Mouse (Mus musculus): ENCODE results near the gene Dner. TPM values are rescaled to one million over a fixed set of nuclear protein-coding genes. Genes with fewer than 3 reads are reported as not detected.

The Dner gene
- polyA plus RNA-seq, 1 experiment from 2014 or later = 301 TPM

DNA sequence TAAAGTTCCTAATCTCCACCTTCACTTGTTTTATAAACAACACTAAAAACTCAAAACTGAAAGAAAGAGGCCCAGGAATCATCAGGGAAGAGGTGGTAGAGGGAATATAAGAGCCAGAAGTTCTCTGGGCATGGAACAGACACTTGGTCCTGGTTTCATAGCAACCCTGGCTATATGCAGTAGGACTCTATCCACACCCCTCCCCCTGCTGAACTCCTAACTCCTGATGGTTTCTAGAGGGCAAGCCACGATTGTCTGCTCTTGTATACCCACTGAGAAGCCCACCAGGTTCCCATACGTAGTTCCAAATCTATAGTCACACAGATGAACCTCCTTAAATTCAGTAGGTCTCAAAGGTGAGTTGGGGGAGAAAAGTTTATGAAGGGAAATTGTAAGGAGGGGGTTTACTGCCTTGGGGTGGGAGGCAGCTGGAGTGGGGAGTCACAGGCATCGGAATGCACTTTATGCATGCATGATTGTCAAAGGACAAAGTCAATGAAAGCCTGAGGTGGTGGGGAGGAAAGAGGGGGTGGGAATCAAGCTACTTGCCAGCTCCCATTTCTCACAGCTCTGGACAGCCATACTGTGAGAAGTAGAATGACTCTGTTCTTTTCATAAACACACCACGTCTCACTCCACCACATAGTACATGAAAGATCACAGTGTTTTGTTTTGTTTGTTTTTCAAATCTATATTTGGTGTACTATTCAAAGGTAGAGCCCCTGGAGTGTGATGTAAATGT, 31.5 kb downstream of the Dner start:
- no peak for DNase-seq (ENCODE audit: low spot score)
- Histone ChIP-seq H3K36me3 (replicated peaks; ENCODE audit: control insufficient read depth, insufficient read depth) (no peaks in the 10 kb centered on the region), H3K9ac (no peak overlapping the region), H3K27me3 (ENCODE audit: control insufficient read depth, insufficient read depth, low read length) (no peaks in the 10 kb centered on the region), H3K27ac (peak overlapping the region; percentile 43; the same call in 1 of the 2 replicates), H3K9me3 (ENCODE audit: control insufficient read depth, low read length) (no peaks in the 10 kb centered on the region), H3K4me2 (replicated peaks) (no peak overlapping the region), H3K4me3 (replicated peaks; ENCODE audit: low read length) (no peak overlapping the region), H3K4me1 (replicated peaks; ENCODE audit: control insufficient read depth, insufficient read depth, low read length) (peaks cover 15% of the 10 kb centered on the region)
- WGBS = 23% methylated on average over 4 of the region's 4 CpGs
- peak; percentile 58 for ATAC-seq (ENCODE audit: low FRiP score)

- no peak overlapping the region for H3K27ac ChIP-seq
- no peak overlapping the region for H3K4me3 ChIP-seq (replicated peaks; ENCODE audit: low read length)
- no peak for ATAC-seq (ENCODE audit: low FRiP score)
- WGBS = 81% methylated on average over 2 of the region's 2 CpGs
- H3K36me3 ChIP-seq (replicated peaks; ENCODE audit: control insufficient read depth, insufficient read depth) = no peaks in the 10 kb centered on the region
- no peaks in the 10 kb centered on the region for H3K4me1 ChIP-seq (replicated peaks; ENCODE audit: control insufficient read depth, insufficient read depth, low read length)
- H3K4me2 ChIP-seq (replicated peaks) = no peak overlapping the region
- no peaks in the 10 kb centered on the region for H3K27me3 ChIP-seq (ENCODE audit: control insufficient read depth, insufficient read depth, low read length)
- no peak for DNase-seq (ENCODE audit: low spot score)
- H3K9me3 ChIP-seq (ENCODE audit: control insufficient read depth, low read length) = no peaks in the 10 kb centered on the region
- no peak overlapping the region for H3K9ac ChIP-seq
These were observed 49.2 kb downstream of the Dner start for GRCm38 (mm10) chr1:84646781-84647180.

DNA sequence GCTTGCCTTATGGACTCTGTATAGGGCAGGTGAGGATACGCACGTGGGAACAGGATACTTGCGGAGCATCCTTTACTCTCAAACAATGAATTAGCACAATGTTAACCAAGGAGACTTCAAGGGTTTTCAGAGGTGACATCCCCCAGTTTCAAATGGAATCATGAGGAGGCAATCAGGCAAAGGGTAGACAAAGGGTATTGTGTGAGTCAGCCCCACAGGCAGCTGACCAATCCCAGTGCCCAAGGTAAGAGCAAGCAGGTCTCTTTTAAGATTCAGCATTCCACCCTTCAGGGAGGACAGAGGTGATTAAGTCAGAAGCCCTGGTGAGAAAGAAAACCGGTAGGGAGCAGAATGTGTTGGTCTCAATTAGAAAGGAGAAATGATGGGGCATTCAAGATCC, 55.6 kb downstream of the Dner start:
- H3K27ac ChIP-seq = no peak overlapping the region
- no peak overlapping the region for H3K4me2 ChIP-seq (replicated peaks)
- H3K4me1 ChIP-seq (replicated peaks; ENCODE audit: control insufficient read depth, insufficient read depth, low read length) = peaks cover 22% of the 10 kb centered on the region; the same call in 1 of the 2 replicates
- H3K36me3 ChIP-seq (replicated peaks; ENCODE audit: control insufficient read depth, insufficient read depth) = no peaks in the 10 kb centered on the region
- no peaks in the 10 kb centered on the region for H3K27me3 ChIP-seq (ENCODE audit: control insufficient read depth, insufficient read depth, low read length)
- 62% methylated on average over 4 of the region's 4 CpGs for WGBS
- H3K4me3 ChIP-seq (replicated peaks; ENCODE audit: low read length) = no peak overlapping the region
- DNase-seq (ENCODE audit: low spot score) (no peak), ATAC-seq (ENCODE audit: low FRiP score) (no peak)
- no peak overlapping the region for H3K9ac ChIP-seq
- H3K9me3 ChIP-seq (ENCODE audit: control insufficient read depth, low read length) = no peaks in the 10 kb centered on the region

DNA sequence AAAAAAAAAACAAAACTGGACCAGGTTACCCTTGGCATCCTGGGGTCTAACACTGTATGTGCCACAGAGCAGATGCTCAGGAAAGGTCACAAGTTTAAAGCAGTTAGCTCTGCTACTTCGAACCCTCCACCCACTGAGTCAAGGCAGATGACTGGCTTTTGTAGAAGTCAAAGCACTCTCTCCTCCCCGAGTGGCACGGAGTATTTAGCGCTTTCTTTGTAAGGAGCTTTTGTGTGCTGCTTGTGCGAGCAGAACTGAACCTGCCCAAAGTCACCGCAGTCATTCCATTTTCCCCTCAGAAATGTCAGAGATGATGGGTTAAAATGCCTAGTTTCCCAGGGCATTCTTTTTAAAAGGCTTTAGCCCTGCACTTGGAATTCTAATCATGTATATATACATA, 59.1 kb downstream of the Dner start:
- Histone ChIP-seq H3K9me3 (ENCODE audit: control insufficient read depth, low read length) (no peaks in the 10 kb centered on the region), H3K4me3 (replicated peaks; ENCODE audit: low read length) (no peak overlapping the region), H3K27me3 (ENCODE audit: control insufficient read depth, insufficient read depth, low read length) (no peaks in the 10 kb centered on the region), H3K4me1 (replicated peaks; ENCODE audit: control insufficient read depth, insufficient read depth, low read length) (peaks cover 30% of the 10 kb centered on the region; the same call in 1 of the 2 replicates), H3K9ac (peak overlapping the region; percentile 2; the same call in 1 of the 2 replicates), H3K36me3 (replicated peaks; ENCODE audit: control insufficient read depth, insufficient read depth) (no peaks in the 10 kb centered on the region), H3K27ac (peak overlapping the region; percentile 30; the same call in 1 of the 2 replicates), H3K4me2 (replicated peaks) (no peak overlapping the region)
- WGBS = 10% methylated on average over 6 of the region's 6 CpGs
- ATAC-seq (ENCODE audit: low FRiP score) = no peak
- DNase-seq (ENCODE audit: low spot score) = no peak

- no peak for DNase-seq (ENCODE audit: low spot score)
- 84% methylated on average over 6 of the region's 6 CpGs for WGBS
These were observed 67.8 kb downstream of the Dner start for GRCm38 (mm10) chr1:84628244-84628643.

DNA sequence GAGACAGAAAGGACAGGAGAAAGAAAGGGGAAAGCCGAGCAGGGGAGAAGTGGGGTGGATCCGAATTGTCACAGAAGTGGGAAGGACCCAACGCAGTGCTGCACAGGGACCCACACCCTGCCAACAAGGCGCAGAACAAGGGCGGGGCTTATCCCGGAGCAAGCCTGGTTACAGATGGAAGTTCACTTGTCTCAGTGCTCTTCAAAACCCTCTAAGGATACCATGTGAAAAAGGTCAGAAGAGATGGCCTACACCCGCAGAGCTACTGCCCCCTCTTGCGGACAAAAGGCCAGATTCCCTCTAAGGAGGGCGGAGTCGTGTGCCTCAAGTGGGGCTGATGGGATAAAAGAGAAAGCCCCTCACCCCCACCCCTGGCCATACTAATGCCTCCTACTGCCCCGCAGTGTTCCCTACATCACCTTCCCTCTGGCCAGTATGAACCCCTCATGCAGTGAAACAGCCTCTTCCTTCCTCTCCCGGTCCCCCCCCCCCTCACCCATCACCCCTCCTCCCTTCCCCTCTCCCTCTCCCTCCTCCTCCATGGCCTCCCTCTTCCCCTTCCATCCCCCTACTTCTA, 73.0 kb downstream of the Dner start:
- H3K27ac ChIP-seq = 0 out of 2 replicates have a peak overlapping the region, but pooled peaks have one; percentile 93
- H3K9me3 ChIP-seq (ENCODE audit: control insufficient read depth, low read length) = no peaks in the 10 kb centered on the region
- no peak overlapping the region for H3K9ac ChIP-seq
- peaks cover 38% of the 10 kb centered on the region for H3K4me1 ChIP-seq (replicated peaks; ENCODE audit: control insufficient read depth, insufficient read depth, low read length)
- H3K4me2 ChIP-seq (replicated peaks) = no peak overlapping the region
- DNase-seq (ENCODE audit: low spot score) (no peak), ATAC-seq (ENCODE audit: low FRiP score) (0 out of 2 replicates have a peak, but pooled peaks have one; percentile 22)
- H3K4me3 ChIP-seq (replicated peaks; ENCODE audit: low read length) = no peak overlapping the region
- H3K27me3 ChIP-seq (ENCODE audit: control insufficient read depth, insufficient read depth, low read length) = no peaks in the 10 kb centered on the region
- no peaks in the 10 kb centered on the region for H3K36me3 ChIP-seq (replicated peaks; ENCODE audit: control insufficient read depth, insufficient read depth)
- 28% methylated on average over 12 of the region's 12 CpGs for WGBS

More at GRCm38 (mm10) chr1:84628244-84628643, 67.8 kb downstream of the Dner start:
- ATAC-seq (ENCODE audit: low FRiP score) = no peak
- H3K4me2 ChIP-seq (replicated peaks) = no peak overlapping the region
- no peak overlapping the region for H3K4me3 ChIP-seq (replicated peaks; ENCODE audit: low read length)
- H3K27me3 ChIP-seq (ENCODE audit: control insufficient read depth, insufficient read depth, low read length) = no peaks in the 10 kb centered on the region
- no peak overlapping the region for H3K9ac ChIP-seq
- H3K27ac ChIP-seq = no peak overlapping the region
- H3K9me3 ChIP-seq (ENCODE audit: control insufficient read depth, low read length) = no peaks in the 10 kb centered on the region
- no peaks in the 10 kb centered on the region for H3K36me3 ChIP-seq (replicated peaks; ENCODE audit: control insufficient read depth, insufficient read depth)
- peaks cover 7% of the 10 kb centered on the region for H3K4me1 ChIP-seq (replicated peaks; ENCODE audit: control insufficient read depth, insufficient read depth, low read length)

GRCm38 (mm10) chr1:84621308-84621707, 74.7 kb downstream of the Dner start:
- no peaks in the 10 kb centered on the region for H3K9me3 ChIP-seq (ENCODE audit: control insufficient read depth, low read length)
- DNase-seq (ENCODE audit: low spot score) = peak; percentile 76
- H3K27me3 ChIP-seq (ENCODE audit: control insufficient read depth, insufficient read depth, low read length) = no peaks in the 10 kb centered on the region
- peak overlapping the region; percentile 93 for H3K27ac ChIP-seq
- WGBS = 21% methylated on average over 3 of the region's 3 CpGs
- no peaks in the 10 kb centered on the region for H3K36me3 ChIP-seq (replicated peaks; ENCODE audit: control insufficient read depth, insufficient read depth)
- H3K4me1 ChIP-seq (replicated peaks; ENCODE audit: control insufficient read depth, insufficient read depth, low read length) = peaks cover 45% of the 10 kb centered on the region
- no peak overlapping the region for H3K4me3 ChIP-seq (replicated peaks; ENCODE audit: low read length)
- no peak overlapping the region for H3K9ac ChIP-seq
- H3K4me2 ChIP-seq (replicated peaks) = no peak overlapping the region
- ATAC-seq (ENCODE audit: low FRiP score) = peak; percentile 85

GRCm38 (mm10) chr1:84619131-84619760, 76.8 kb downstream of the Dner start:
- ATAC-seq (ENCODE audit: low FRiP score) (no peak), DNase-seq (ENCODE audit: low spot score) (no peak)
- H3K4me3 ChIP-seq (replicated peaks; ENCODE audit: low read length) = no peak overlapping the region
- peak overlapping the region; percentile 37 for H3K4me2 ChIP-seq (replicated peaks)
- H3K27ac ChIP-seq = peak overlapping the region; percentile 68
- H3K9ac ChIP-seq = peak overlapping the region; percentile 18; the same call in 1 of the 2 replicates
- no peaks in the 10 kb centered on the region for H3K36me3 ChIP-seq (replicated peaks; ENCODE audit: control insufficient read depth, insufficient read depth)
- H3K9me3 ChIP-seq (ENCODE audit: control insufficient read depth, low read length) = no peaks in the 10 kb centered on the region
- peaks cover 51% of the 10 kb centered on the region for H3K4me1 ChIP-seq (replicated peaks; ENCODE audit: control insufficient read depth, insufficient read depth, low read length)
- WGBS = 26% methylated on average over 16 of the region's 16 CpGs
- H3K27me3 ChIP-seq (ENCODE audit: control insufficient read depth, insufficient read depth, low read length) = no peaks in the 10 kb centered on the region

DNA sequence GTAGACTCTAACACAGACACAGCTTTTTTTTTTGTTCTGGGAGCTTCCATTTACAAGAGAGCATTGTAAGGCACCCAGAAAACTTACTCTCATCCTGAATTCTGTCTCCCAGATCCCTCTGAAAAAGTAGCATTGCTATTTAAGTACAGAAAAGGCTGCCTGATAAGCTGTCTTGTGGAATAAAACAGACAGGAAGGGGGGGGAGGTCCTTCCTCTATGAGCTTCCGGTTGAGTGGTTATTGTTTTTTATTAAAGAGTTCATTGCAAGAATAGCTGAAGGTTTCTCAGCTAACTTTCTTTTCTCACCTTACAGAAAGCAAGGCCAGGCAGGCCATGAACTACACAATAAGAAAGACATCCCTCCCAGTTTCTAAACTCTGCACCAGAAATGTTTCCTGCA, 77.9 kb downstream of the Dner start:
- Histone ChIP-seq H3K4me1 (replicated peaks; ENCODE audit: control insufficient read depth, insufficient read depth, low read length) (peaks cover 52% of the 10 kb centered on the region), H3K4me2 (replicated peaks) (no peak overlapping the region), H3K9me3 (ENCODE audit: control insufficient read depth, low read length) (no peaks in the 10 kb centered on the region), H3K36me3 (replicated peaks; ENCODE audit: control insufficient read depth, insufficient read depth) (no peaks in the 10 kb centered on the region), H3K27ac (no peak overlapping the region), H3K9ac (no peak overlapping the region), H3K4me3 (replicated peaks; ENCODE audit: low read length) (no peak overlapping the region), H3K27me3 (ENCODE audit: control insufficient read depth, insufficient read depth, low read length) (no peaks in the 10 kb centered on the region)
- DNase-seq (ENCODE audit: low spot score) = no peak
- 58% methylated on average over 1 of the region's 1 CpGs for WGBS
- no peak for ATAC-seq (ENCODE audit: low FRiP score)
